Mouse (Mus musculus) liver, adult 2 months (tissue): ENCODE data around the gene Cep290.

Experiments
- CTCF ChIP-seq: fragments of 200-500 bp; IDR thresholded peaks from 2 replicates; pipeline ENCODE4 v1.5.1; 2011; ENCODE audit warnings: low read depth, low read length, control low read depth
- POLR2A ChIP-seq: fragments of 200-500 bp; IDR thresholded peaks from 2 replicates; pipeline ENCODE4 v1.6.1; 2011; ENCODE audit warnings: low read length, control low read depth; ENCODE audit not compliant: insufficient read depth; ENCODE audit errors: extremely low read depth

DNA sequence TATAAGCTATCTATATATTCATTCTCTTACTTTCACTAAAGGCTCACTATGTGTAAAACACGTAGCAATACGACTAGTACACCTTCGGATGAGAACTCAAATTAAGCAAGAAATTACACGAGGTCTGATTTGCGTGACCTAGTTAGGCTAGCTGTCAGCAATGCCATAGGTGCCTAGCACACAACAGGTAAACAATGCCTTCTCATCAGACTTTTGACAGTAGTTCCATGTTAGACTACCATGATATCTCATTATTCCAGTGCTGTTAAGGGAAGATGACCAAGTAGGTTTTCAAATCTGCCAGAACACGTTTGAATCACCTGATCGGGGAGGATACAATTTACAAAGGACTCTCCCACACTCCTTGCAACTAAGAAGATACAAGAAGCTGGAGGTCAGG, 101.2 kb downstream of the Cep290 start:
- no peak for TF ChIP-seq POLR2A
- no peak for TF ChIP-seq CTCF
